Mouse (Mus musculus): ENCODE results near the gene Gm49388.

Gene Gm49388

GRCm38 (mm10) chr7:127840886-127841285, 55.5 kb downstream of the Gm49388 start:
- peak in 1 of 2 experiments; percentile 42 for DNase-seq (ENCODE audit: low spot score in 2 of 2)

GRCm38 (mm10) chr7:127841340-127842000, 56.1 kb downstream of the Gm49388 start:
- DNase-seq (ENCODE audit: low spot score in 2 of 2) = peak; percentile 83 to 92

- peak; percentile 49 to 60 for DNase-seq (ENCODE audit: low spot score in 2 of 2)
Observed at GRCm38 (mm10) chr7:127842001-127842718, 56.8 kb downstream of the Gm49388 start.

GRCm38 (mm10) chr7:127849973-127850875, 64.8 kb downstream of the Gm49388 start:
- DNase-seq (ENCODE audit: low spot score in 2 of 2) = no peak

- DNase-seq (ENCODE audit: low spot score in 2 of 2) = no peak
Observed at GRCm38 (mm10) chr7:127850906-127851305, 65.5 kb downstream of the Gm49388 start.
